Mouse (Mus musculus) telencephalon, adult 2 months (tissue): Measurements from ENCODE around the gene Vkorc1.

Source experiments
- DNase-seq: peaks from one replicate; pipeline ENCODE4 v3.0.0-alpha.2; 2011; ENCODE audit warnings: low read depth, low spot score

Gene Vkorc1

DNA sequence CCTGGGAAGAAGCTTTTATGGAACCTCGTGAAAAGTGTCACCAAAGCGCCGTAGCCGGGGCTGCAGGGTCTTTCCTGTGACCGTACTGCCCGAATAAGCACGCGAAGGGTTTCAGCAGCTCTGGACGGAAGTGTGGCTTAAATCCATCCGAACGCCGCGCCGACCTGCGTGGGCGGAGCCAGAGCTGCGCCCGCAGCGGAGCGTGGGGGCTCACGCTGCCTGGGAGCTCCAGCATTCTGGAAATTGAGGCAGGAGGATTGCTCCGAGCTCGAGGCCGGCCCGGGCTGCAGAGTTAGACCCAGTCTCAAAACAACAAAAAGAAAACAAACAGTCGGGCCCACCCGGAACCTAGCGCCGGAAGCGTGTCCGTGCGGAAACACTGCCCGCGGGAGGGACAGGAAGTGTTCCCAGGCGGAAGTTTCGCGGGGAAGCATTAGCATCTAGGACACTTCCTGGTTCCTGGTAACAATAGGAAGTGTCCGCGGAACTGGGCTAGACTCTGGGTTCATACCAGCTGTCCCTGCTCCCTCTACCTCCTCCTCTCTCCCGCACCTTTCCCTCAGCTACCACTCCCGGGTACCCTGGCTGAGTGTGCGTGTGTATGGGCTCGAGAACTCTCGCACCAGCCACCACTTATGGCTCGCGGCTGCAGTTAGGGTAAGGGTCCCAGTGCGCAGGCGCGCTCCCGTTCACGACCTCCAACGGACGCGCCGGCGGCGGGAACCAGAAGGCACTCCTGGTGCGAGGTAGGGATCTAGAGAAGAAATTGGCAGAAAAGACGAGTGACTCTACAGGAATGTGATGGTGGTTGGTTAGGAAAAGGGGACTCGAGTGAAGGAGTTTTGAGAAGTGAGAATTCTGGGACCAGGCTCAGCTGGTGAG lies 18.7 kb downstream of the Vkorc1 start, which contains the start of gene Zfp668:
TSS of gene Zfp668 (minus strand) at position 362 of the 882 bp plus-strand sequence.
- DNase-seq: peak; percentile 94

DNA sequence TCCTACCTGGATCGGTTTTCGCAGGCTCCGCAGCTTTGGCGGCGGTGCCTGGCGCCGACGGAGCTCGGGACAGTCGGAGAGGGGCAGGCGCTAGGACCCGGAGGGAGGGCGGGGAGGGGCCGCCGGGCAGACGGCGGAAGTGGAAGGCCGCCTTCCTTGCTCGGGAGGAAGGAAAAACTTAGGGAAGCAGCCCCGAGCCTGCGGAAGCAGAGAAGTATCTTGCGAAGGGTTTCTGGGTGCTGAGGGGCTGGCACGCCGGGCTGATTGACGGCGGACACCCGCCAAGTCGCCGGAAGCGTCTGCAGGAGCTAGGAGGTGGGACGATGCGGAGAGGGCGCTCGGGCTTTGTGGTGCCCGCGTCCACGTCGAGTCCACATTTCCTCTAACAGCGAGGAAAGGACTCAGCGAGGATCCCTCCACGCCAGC lies 19.4 kb downstream of the Vkorc1 start, which contains the start of gene Zfp646:
TSS of gene Zfp646 (plus strand) at position 181 of the 426 bp plus-strand sequence.
- peak; percentile 90 for DNase-seq

DNA sequence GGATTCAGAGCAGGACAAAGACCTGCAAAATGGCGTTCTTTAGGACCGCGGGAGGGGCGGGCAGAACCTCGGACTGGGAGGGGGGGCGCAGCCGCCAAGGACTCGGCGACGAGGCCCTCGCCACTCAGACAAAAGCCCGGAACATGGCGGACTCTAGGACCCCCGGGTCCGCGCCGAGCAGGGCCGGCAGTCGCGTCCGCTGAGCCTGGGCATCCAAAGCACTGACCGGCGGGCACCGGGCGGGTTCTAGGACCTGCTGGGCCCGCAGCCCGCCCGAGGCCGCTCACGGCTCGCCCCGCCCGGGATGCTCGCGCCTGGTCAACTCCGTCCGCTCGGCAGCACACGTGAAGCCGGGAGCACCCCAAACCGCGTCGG lies 19.8 kb downstream of the Vkorc1 start:
- peak; percentile 94 for DNase-seq

DNA sequence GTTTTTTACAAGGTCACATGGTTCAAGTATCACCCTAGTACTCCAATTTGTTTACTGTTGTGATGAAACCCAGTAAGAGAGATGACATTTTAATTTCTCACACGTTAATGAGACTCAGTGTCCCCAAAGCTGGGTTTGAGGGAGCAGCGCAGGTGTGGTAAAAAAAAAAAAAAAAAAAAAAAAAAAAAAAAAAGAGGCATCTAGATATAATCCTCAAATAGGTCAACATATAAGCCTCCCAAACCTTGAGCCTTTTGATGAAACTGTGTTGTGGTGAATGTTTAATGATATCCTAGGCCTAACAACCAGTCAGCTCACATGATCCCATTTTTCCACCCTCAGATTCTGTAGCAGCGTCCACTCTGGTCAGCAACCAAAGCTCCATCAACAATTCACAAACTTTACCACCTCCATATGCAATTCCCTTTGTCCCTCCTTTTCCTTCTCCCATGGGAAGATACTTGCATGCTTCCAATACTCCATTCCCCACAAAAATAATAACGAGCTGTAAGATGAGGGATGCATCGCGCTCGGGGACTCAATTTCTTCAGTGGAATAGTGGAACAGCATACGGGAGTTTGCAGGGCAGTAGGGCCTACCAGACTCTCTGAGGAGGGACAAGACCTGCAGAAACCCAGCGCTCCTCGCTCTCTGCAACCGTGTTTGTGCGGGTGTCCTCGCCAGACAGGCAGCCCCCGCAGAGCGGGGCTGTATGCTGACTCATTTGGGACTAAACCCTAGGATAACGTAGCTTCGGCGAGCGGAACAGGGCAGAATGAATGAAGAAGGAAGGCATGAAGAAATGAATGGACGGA lies 20.4 kb downstream of the Vkorc1 start:
- DNase-seq: no peak

DNA sequence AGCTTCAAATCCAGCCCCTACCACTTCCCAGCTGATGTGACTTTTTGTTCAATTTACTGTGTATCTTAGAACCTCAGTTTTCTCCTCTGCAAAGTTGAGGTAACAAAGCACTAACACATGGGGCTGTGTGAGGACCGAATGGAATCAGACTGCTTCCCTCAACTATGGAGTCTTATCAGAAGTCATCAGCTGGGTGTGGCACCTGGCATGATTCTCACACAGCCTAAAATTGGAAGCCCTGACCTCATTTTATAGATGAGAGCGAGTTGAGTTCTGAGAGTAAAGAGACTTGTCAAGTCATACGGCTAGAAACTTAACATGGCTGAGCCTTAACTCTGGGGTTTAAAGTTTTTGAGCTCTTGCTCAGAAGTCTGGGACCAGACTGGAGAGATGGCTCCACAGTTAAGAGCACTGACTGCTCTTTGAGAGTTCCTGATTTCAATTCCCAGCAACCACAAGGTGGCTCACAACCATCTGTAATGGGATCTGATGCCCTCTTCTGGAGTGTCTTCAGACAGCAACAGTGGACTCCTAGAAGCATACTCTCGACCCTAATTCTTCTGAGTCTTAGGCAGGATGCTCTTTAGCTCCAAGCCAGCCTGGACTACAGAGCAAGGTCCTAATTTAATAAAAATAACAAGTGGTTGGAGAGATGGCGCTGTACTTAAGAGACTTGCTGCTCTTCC lies 25.1 kb downstream of the Vkorc1 start:
- no peak for DNase-seq

DNA sequence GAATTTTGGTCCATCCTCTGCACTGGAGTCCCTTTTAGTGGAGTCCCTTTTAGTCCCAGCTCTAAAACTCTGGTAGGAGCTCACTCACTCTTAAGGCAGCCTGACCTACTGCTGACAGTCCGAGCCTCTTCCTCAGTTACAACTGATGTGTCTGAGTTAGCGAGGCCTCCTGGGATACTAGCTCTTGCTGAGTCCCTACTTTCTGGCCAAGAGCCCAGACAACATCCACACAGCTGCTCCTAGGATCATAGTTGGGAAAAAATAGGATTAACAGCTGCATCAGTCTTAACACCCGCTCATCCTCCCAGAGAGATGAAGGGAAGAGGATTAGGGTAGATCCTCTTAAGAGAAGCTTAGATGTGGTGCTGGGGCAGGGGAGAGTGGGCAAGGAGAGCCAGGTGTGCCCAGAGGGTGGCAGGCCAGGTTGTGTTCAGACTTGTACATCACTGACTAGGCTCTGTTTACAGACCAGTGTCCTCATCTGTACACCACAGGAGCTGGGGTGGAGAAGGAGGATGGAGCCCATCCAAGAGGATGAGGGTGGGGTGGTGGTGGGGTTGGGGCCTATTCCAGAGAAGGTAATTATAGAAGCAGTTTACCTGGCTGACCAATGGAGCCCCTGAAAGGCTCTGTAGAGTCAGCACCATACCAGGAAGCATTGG lies 26.1 kb downstream of the Vkorc1 start:
- peak; percentile 49 for DNase-seq

DNA sequence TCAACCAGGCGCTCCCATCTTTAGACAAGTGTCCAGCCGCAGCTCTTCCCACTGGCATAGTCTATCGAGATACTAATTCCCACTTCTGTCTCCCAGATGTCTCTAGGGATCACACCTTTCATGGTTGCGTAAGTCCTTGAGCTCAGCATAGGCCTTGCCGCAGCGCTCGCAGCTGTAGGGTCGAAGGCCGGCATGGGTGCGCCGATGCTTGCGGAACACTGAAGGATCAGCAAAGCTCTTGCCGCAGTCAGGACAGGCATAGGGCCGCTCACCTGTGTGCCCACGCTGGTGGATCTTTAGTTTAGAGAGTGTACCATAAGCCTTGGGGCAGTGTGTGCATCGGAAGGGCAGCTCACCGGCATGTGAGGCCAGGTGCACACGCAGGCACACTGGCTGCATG lies 27.8 kb downstream of the Vkorc1 start:
- no peak for DNase-seq

DNA sequence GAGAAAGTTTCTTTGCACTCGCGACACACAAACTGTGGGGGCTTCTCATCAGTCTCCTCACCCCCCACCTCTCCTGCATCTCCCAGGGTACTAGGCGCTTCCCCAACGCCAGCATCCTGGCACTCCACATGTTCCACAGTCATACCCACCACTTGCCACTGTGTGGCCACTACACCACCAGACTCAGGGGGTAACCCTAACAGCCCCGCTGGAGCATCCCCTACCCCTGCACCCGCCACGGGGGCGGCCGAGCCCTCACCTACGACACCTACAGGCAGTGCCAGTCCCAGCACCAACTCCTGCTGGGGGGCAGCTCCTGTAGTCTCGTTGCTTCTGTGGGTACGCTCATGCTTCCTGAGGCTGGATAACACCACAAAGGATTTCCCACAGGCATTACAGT lies 29.0 kb downstream of the Vkorc1 start:
- no peak for DNase-seq

DNA sequence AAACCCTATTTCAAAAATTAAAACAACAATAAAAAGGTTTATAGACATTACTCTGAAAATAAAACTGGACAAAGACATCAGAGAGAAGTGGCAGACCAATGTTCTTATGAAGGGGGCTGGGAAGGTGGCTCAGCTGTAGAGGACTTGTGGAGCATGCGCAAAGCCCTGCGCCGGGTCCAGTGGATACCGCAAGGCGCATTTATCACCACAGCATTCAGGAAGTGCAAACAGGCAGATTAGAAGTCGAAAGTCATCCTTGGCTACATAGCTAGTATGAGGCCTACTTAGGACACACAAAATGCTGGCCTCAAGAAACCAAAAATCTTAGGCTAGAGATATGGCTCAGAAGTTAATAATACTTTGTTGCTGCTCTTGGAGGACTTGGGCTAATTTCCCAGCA lies 37.2 kb downstream of the Vkorc1 start:
- no peak for DNase-seq

DNA sequence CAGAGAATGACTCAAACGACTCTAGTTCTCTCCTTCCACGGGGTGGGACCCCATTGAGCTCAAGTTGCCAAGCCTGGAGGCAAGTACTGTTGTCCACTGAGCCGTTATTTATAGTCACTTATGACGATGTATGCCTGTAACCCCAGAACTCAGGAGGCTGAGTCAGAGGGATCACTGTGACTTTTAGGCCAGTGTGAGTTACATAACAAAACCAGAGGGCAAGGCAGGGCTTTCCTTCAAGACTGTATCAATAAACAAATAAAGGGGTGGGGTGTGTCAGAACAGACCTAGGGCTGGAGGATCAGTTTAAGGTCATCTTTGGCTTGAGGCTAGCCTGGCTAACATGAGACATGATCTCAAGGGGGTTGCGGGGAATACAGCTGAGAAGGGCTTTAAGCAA lies 44.5 kb downstream of the Vkorc1 start:
- no peak for DNase-seq

DNA sequence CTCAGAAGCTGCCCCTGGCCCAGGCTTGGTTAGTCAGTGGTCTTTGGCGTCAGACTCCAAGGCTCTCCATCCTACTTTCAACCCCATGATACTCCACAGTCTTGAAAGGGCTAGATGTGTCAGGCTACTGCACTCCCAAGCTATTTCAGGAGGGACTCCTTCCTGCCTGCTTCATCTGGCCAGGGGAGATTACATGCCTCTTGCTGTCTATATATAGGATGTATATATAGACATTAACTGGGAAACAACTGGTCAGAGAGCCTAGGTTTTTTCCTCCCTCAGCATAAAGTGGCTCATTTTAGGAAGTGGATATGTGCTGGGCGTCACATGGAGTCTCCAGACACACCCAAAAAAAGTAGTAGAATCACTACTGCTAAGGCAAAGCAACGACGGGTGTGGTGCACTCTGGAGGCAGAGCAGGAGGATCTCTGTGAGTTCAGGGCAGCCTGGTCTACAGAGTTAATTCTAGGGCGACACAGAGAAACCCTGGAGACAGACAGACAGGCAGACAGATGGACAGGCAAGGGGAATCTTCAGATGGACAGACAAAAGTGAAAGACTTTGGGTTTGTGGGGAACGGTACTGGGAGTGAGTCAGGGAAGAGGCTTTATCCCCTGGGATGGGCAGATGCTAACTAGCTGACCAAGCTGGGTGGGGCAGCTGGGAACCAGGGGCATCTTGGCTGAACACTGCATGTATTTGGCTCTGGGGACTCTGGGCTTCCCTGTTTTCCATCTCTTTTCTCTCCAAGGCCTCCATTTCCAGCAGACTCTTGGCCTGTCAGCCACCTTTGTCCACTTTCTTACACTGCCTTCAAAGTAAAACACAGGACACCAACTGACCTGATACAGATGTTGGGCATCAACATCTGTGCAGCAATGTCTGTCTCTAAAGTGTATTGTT lies 45.2 kb downstream of the Vkorc1 start:
- no peak for DNase-seq
